Mouse (Mus musculus): ENCODE results near the gene Hdgf.

- TF ChIP-seq CTCF (IDR thresholded peaks at IDR 0.05; ENCODE audit: borderline replicate concordance, control insufficient read depth, extremely low read depth, insufficient read depth, low read length, poor library complexity) (no peak), POLR2A (IDR thresholded peaks at IDR 0.05; ENCODE audit: control insufficient read depth, extremely low read depth, insufficient read depth, low read length, poor library complexity) (no peak)
These were observed 13.4 kb downstream of the Hdgf start, which contains the start of gene Mrpl24 for GRCm38 (mm10) chr3:87919336-87920108.

Data from thymus, adult 2 months (tissue).